Mouse (Mus musculus): ENCODE results near the gene Cabcoco1.

- no peak for TF ChIP-seq CTCF (IDR thresholded peaks at IDR 0.05; ENCODE audit: low read depth)
- no peak for TF ChIP-seq EP300 (IDR thresholded peaks at IDR 0.05; ENCODE audit: low read depth)
Measured at GRCm38 (mm10) chr10:68445876-68446796, 95.6 kb downstream of the Cabcoco1 start.

Measured in liver, embryonic 14.5 days (tissue).